Mouse (Mus musculus) limb, embryonic 15.5 days (tissue): ENCODE results near the gene Wdr53. TPM values are rescaled to one million over a fixed set of nuclear protein-coding genes. Genes with fewer than 3 reads are reported as not detected.
A peak's percentile ranks its signal among the peaks of the same experiment; 100 is the strongest.
"Not testable (repeated sequence)": the region's sequence is repeated elsewhere in the genome, so short reads cannot be mapped to it uniquely, and the experiment has no call there.

Source experiments
- ATAC-seq: fragments of 200-750 bp; cut with Nextera tagmentation; 2 replicates; pipeline ENCODE4 v1.8.0; 2017; ENCODE audit warnings: low read depth, moderate TSS enrichment; ENCODE audit not compliant: insufficient number of reproducible peaks, low FRiP score, low TSS enrichment
- H3K27ac ChIP-seq: fragments of 300-500 bp; sonication (generic); 2 replicates; pipeline ENCODE4 v1.5.1; 2015; ENCODE audit warnings: moderate library complexity, mild to moderate bottlenecking, inconsistent platforms
- H3K27me3 ChIP-seq: fragments of 300-500 bp; sonication (generic); 2 replicates; pipeline ENCODE4 v1.6.1; 2015; ENCODE audit warnings: inconsistent platforms
- H3K36me3 ChIP-seq: fragments of 300-500 bp; sonication (generic); 2 replicates; pipeline ENCODE4 v1.6.1; 2015; ENCODE audit warnings: inconsistent platforms
- H3K4me1 ChIP-seq: fragments of 300-500 bp; sonication (generic); 2 replicates; pipeline ENCODE4 v1.6.1; 2015; ENCODE audit warnings: inconsistent platforms
- H3K4me2 ChIP-seq: fragments of 300-500 bp; sonication (generic); 2 replicates; pipeline ENCODE4 v1.6.1; 2015; ENCODE audit warnings: mild to moderate bottlenecking, inconsistent platforms
- H3K4me3 ChIP-seq: fragments of 300-500 bp; sonication (generic); 2 replicates; pipeline ENCODE4 v1.5.1; 2015; ENCODE audit warnings: mild to moderate bottlenecking, inconsistent platforms
- H3K9ac ChIP-seq: fragments of 300-500 bp; sonication (generic); 2 replicates; pipeline ENCODE4 v1.6.1; 2015; ENCODE audit warnings: inconsistent platforms
- H3K9me3 ChIP-seq: fragments of 300-500 bp; sonication (generic); 2 replicates; pipeline ENCODE4 v1.6.1; 2016; ENCODE audit warnings: inconsistent platforms
- WGBS: fragments of 180-500 bp; shearing (Covaris S2); methylation state at CpG from one replicate; pipeline ENCODE4 v1.1.7; 2015; 5-methylcytosine and 5-hydroxymethylcytosine counted together
- microRNA counts: library from miRNA; unstranded; fragments of <30 nt; microRNA quantifications from one replicate; lab custom pipeline; 2016
- microRNA-seq: library from miRNA; unstranded; fragments of <30 nt; microRNA quantifications from one replicate; pipeline ENCODE4, GENCODE M21; 2016
- polyA plus RNA-seq: library from polyadenylated mRNA; unstranded; fragments of >200 nt; fragmentation: Nextera tagmentation; extraction: Ambion mirVana; gene quantifications from 2 replicates; pipeline ENCODE4 v1.2.1, GENCODE M21; 2015

Gene Wdr53
- polyA plus RNA-seq, 1 experiment from 2014 or later, result 22.0 TPM

GRCm38 (mm10) chr16:32282608-32283007, 35.6 kb downstream of the Wdr53 start:
- Histone ChIP-seq H3K9me3 (no peaks in the 10 kb centered on the region), H3K27ac (no peak overlapping the region), H3K4me3 (no peak overlapping the region), H3K9ac (no peak overlapping the region), H3K27me3 (no peaks in the 10 kb centered on the region), H3K4me2 (no peak overlapping the region), H3K4me1 (peaks cover 5% of the 10 kb centered on the region; the same call in 1 of the 2 replicates), H3K36me3 (peaks cover 55% of the 10 kb centered on the region)
- ATAC-seq, result no peak

- no peaks in the 10 kb centered on the region for H3K27me3 ChIP-seq
- H3K27ac ChIP-seq, result no peak overlapping the region
- no peak overlapping the region for H3K4me3 ChIP-seq
- H3K36me3 ChIP-seq, result peaks cover 52% of the 10 kb centered on the region
- 96% methylated on average over 4 of the region's 4 CpGs for WGBS
- no peak overlapping the region for H3K4me2 ChIP-seq
- no peaks in the 10 kb centered on the region for H3K9me3 ChIP-seq
- no peak for ATAC-seq
- no peaks in the 10 kb centered on the region for H3K4me1 ChIP-seq
- H3K9ac ChIP-seq, result no peak overlapping the region
Observed at GRCm38 (mm10) chr16:32291821-32292220, 44.8 kb downstream of the Wdr53 start.

- not testable (repeated sequence) for H3K4me2 ChIP-seq, H3K27me3 ChIP-seq, H3K9ac ChIP-seq, H3K4me1 ChIP-seq, H3K27ac ChIP-seq, H3K4me3 ChIP-seq, ATAC-seq, H3K9me3 ChIP-seq
- H3K36me3 ChIP-seq, result peaks cover 52% of the 10 kb centered on the region
- WGBS, result 97% methylated on average over 4 of the region's 4 CpGs
Observed at GRCm38 (mm10) chr16:32299617-32300016, 52.6 kb downstream of the Wdr53 start.

GRCm38 (mm10) chr16:32303046-32303445, 56.0 kb downstream of the Wdr53 start:
- Histone ChIP-seq H3K9ac (no peak overlapping the region), H3K4me1 (no peaks in the 10 kb centered on the region), H3K4me2 (no peak overlapping the region), H3K9me3 (no peaks in the 10 kb centered on the region), H3K36me3 (peaks cover 29% of the 10 kb centered on the region), H3K4me3 (no peak overlapping the region), H3K27ac (no peak overlapping the region), H3K27me3 (no peaks in the 10 kb centered on the region)
- 50% methylated on average over 1 of the region's 1 CpGs for WGBS
- ATAC-seq, result no peak

GRCm38 (mm10) chr16:32303886-32304285, 56.9 kb downstream of the Wdr53 start:
- H3K9me3 ChIP-seq, result no peaks in the 10 kb centered on the region
- no peak for ATAC-seq
- no peak overlapping the region for H3K4me3 ChIP-seq
- no peak overlapping the region for H3K9ac ChIP-seq
- no peak overlapping the region for H3K4me2 ChIP-seq
- H3K4me1 ChIP-seq, result no peaks in the 10 kb centered on the region
- H3K36me3 ChIP-seq, result peaks cover 21% of the 10 kb centered on the region
- no peak overlapping the region for H3K27ac ChIP-seq
- WGBS, result 95% methylated on average over 7 of the region's 7 CpGs
- H3K27me3 ChIP-seq, result no peaks in the 10 kb centered on the region

MicroRNAs encoded within 50 kb of the gene (microRNA counts, 519-probe panel; counts per million panel counts)
- 1,178 counts per million, percentile 7 among the panel's probes with 10 or more counts for microRNA mmu-miR-1946a (lab: Ali Mortazavi, UCI)

Small RNAs within 50 kb of the gene (microRNA-seq; reads per million reads assigned to microRNA genes)
- gene Mir1946a, result not detected

Other genes with a start within 250 kb of the Wdr53 start
- 12.6 and 13.0 TPM in 2 replicates for gene Senp5, start 243.9 kb upstream of the Wdr53 start, polyA plus RNA-seq
- gene Pak2, start 167.9 kb upstream of the Wdr53 start, polyA plus RNA-seq, result 32.5 and 33.9 TPM in 2 replicates
- gene Pigx, start 147.5 kb upstream of the Wdr53 start, polyA plus RNA-seq, result 83.1 and 89.3 TPM in 2 replicates
- gene Cep19, start 147.4 kb upstream of the Wdr53 start, polyA plus RNA-seq, result 23.1 and 25.5 TPM in 2 replicates
- 21.3 and 23.0 TPM in 2 replicates for gene Nrros, start 81.6 kb upstream of the Wdr53 start, polyA plus RNA-seq
- gene Bex6, start 67.4 kb upstream of the Wdr53 start, polyA plus RNA-seq, result 0.20 TPM in 1 of 2 replicates, not detected in the other
- gene Fbxo45, start 69 bp upstream of the Wdr53 start, polyA plus RNA-seq, result 9.5 and 11.6 TPM in 2 replicates
- gene Smco1, start 24.2 kb downstream of the Wdr53 start, polyA plus RNA-seq, result 0.20 TPM in 1 of 2 replicates, not detected in the other
- 29.8 and 31.4 TPM in 2 replicates for gene Rnf168, start 30.2 kb downstream of the Wdr53 start, polyA plus RNA-seq
- 20.9 and 25.2 TPM in 2 replicates for gene Ubxn7, start 85.0 kb downstream of the Wdr53 start, polyA plus RNA-seq
- gene Tm4sf19, start 153.3 kb downstream of the Wdr53 start, polyA plus RNA-seq, result 0.12 and 0.46 TPM in 2 replicates
- 19.5 and 21.5 TPM in 2 replicates for gene Tctex1d2, start 172.5 kb downstream of the Wdr53 start, polyA plus RNA-seq
- 46.6 and 48.5 TPM in 2 replicates for gene Pcyt1a, start 183.7 kb downstream of the Wdr53 start, polyA plus RNA-seq
- 0.06 and 0.12 TPM in 2 replicates for gene Slc51a, start 240.7 kb downstream of the Wdr53 start, polyA plus RNA-seq
- gene Zdhhc19, start 249.0 kb downstream of the Wdr53 start, polyA plus RNA-seq, result not detected in 2 replicates